Mouse (Mus musculus) forebrain, embryonic 11.5 days (tissue): ENCODE measurements around the gene Tekt2. TPM values are rescaled to one million over a fixed set of nuclear protein-coding genes. Genes with fewer than 3 reads are reported as not detected.

Source experiments
- ATAC-seq: fragments of 200-750 bp; cut with Nextera tagmentation; replicated peaks from 2 replicates; pipeline ENCODE4 v1.8.0; 2017; ENCODE audit warnings: moderate TSS enrichment; ENCODE audit not compliant: low FRiP score
- DNase-seq: peaks from one replicate; pipeline ENCODE4 v3.0.0-alpha.2; 2017; ENCODE audit warnings: low spot score
- H3K27ac ChIP-seq: fragments of 300-500 bp; sonication (generic); 2 replicates; pipeline ENCODE4 v1.5.1; 2014; ENCODE audit warnings: low read depth, low read length
- H3K27me3 ChIP-seq: fragments of 300-500 bp; sonication (generic); 2 replicates; pipeline ENCODE4 v1.6.1; 2014; ENCODE audit warnings: mild to moderate bottlenecking, low read length, mixed read lengths; ENCODE audit not compliant: control insufficient read depth, insufficient read depth
- H3K36me3 ChIP-seq: fragments of 300-500 bp; sonication (generic); 2 replicates; pipeline ENCODE4 v1.6.1; 2014; ENCODE audit warnings: mild to moderate bottlenecking, low read length, moderate library complexity, mixed read lengths; ENCODE audit not compliant: control insufficient read depth, insufficient read depth
- H3K4me1 ChIP-seq: fragments of 300-500 bp; sonication (generic); replicated peaks from 2 replicates; pipeline ENCODE4 v1.6.1; 2014; ENCODE audit warnings: low read length, mixed read lengths; ENCODE audit not compliant: control insufficient read depth, insufficient read depth
- H3K4me2 ChIP-seq: fragments of 300-500 bp; sonication (generic); 2 replicates; pipeline ENCODE4 v1.6.1; 2014; ENCODE audit warnings: low read depth, mild to moderate bottlenecking, low read length, moderate library complexity, mixed read lengths; ENCODE audit not compliant: severe bottlenecking
- H3K4me3 ChIP-seq: fragments of 300-500 bp; sonication (generic); 2 replicates; pipeline ENCODE4 v1.5.1; 2014; ENCODE audit warnings: low read depth, low read length
- H3K9ac ChIP-seq: fragments of 300-500 bp; sonication (generic); 2 replicates; pipeline ENCODE4 v1.6.1; 2014; ENCODE audit warnings: low read length
- H3K9me3 ChIP-seq: fragments of 300-500 bp; sonication (generic); 2 replicates; pipeline ENCODE4 v1.6.1; 2016; ENCODE audit warnings: low read length, mixed read lengths; ENCODE audit not compliant: control insufficient read depth
- WGBS: fragments of 180-500 bp; shearing (Covaris S2); extraction: QIAGEN DNeasy Blood & Tissue Kit; methylation state at CpG from one replicate; pipeline ENCODE4 v1.1.7; 2014; 5-methylcytosine and 5-hydroxymethylcytosine counted together
- polyA plus RNA-seq: library from polyadenylated mRNA; unstranded; fragments of >200 nt; fragmentation: Nextera tagmentation; extraction: Ambion mirVana; gene quantifications from 2 replicates; pipeline ENCODE4 v1.2.1, GENCODE M21; 2014

Gene Tekt2
- polyA plus RNA-seq, 1 experiment from 2014 or later, result 4.9 TPM

DNA sequence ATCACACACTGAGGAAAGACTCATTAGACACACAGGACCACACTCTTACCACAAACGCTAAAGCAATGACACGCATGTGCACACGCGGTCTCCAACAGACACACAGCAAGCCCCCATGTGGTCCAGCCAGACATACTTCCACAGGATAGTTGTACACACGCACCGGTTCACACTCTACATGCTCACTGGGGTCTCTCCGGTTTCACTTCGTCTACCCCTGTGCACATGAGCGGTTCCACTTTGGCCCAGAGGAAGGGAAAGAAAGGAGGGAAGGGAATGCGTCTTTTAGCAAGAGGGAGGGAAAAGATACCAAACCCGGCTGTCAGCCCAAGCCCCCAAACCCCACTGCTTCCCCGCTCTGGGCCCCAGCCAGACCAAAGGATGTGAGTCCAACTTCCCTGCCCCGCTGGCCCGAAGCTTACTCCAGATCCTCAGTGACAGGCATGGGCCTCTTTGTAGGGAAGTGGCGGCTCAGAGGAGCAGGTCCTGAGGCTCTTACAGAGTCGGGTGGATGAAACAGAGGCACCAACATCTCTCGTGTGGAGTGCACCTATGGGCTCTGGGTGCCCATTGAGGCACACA lies 37.3 kb downstream of the Tekt2 start:
- Histone ChIP-seq H3K27ac (no peak overlapping the region), H3K4me3 (no peak overlapping the region)
- ATAC-seq, result no peak

GRCm38 (mm10) chr4:126287302-126287995 lies 38.0 kb downstream of the Tekt2 start:
- H3K4me3 ChIP-seq, result no peak overlapping the region
- no peaks in the 10 kb centered on the region for H3K9me3 ChIP-seq
- H3K9ac ChIP-seq, result no peak overlapping the region
- H3K4me2 ChIP-seq, result 0 out of 2 replicates have a peak overlapping the region, but pooled peaks have one; percentile 38
- no peak for DNase-seq
- WGBS, result 41% methylated on average over 11 of the region's 11 CpGs
- no peaks in the 10 kb centered on the region for H3K36me3 ChIP-seq
- no peak overlapping the region for H3K27ac ChIP-seq
- no peak for ATAC-seq
- peaks cover 35% of the 10 kb centered on the region for H3K27me3 ChIP-seq
- H3K4me1 ChIP-seq, result 0 out of 2 replicates have a peak, but pooled peaks cover 3% of the 10 kb centered on the region

More for the DNA sequence above, 37.3 kb downstream of the Tekt2 start:
- WGBS, result 44% methylated on average over 17 of the region's 17 CpGs
- Histone ChIP-seq H3K27me3 (peaks cover 35% of the 10 kb centered on the region), H3K9ac (no peak overlapping the region), H3K36me3 (no peaks in the 10 kb centered on the region), H3K4me1 (0 out of 2 replicates have a peak, but pooled peaks cover 3% of the 10 kb centered on the region), H3K4me2 (peak overlapping the region; percentile 21; the same call in 1 of the 2 replicates), H3K9me3 (no peaks in the 10 kb centered on the region)
- no peak for DNase-seq

DNA sequence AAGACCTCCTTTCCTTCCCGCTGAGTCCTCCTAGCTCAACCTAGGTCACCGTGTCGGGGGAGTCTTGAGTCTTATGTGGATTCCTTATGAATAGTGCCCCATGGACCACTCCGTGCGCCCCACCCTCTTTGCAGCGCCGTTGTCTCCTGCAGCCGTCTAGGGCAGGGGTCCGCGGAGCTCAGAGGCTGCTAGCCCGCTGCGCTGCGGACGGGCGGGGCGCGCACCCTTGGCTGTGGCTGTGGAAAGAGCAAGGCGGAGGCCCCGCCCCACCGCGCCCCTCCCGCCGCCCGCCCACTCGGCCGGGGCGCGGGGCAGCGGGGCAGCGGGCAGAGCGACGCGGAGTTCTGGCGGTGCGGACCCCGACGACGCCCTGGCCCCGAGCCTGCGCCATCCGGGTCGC lies 39.0 kb downstream of the Tekt2 start, which contains the start of gene Col8a2:
Gene Col8a2 (plus strand): TSS at position 302 of the 400 bp plus-strand sequence.
- DNase-seq, result peak; percentile 61
- H3K9ac ChIP-seq, result peak within 1 kb of the TSS; percentile 5; the same call in 1 of the 2 replicates
- WGBS, result 3% methylated on average over 33 of the region's 42 CpGs
- 0 out of 2 replicates have a peak, but pooled peaks cover 3% of the 10 kb centered on the region for H3K4me1 ChIP-seq
- H3K27me3 ChIP-seq, result peaks cover 35% of the 10 kb centered on the region
- no peak within 1 kb of the TSS for H3K27ac ChIP-seq
- no peaks in the 10 kb centered on the region for H3K9me3 ChIP-seq
- H3K4me3 ChIP-seq, result peak within 1 kb of the TSS; percentile 26
- H3K36me3 ChIP-seq, result no peaks in the 10 kb centered on the region
- H3K4me2 ChIP-seq, result peak within 1 kb of the TSS; percentile 38
- no peak for ATAC-seq

DNA sequence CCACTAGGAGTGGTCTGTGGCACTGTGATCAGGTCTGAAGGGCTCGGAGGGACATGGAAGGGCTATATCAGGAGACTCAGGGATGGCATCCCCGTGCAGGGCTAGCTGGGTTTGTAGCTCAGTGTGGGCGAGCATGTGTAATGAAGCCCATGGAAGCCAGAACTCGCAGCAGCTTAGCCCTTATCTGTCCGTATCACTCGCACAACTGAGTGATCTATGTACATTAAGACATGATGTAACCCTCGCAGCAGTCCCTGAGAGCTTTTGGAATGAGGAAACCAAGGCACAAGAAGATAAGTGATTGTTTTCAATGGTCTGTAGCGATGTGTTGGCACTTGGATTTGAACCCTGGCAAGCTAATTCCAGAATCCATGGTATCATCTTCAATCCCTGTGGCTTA lies 41.9 kb downstream of the Tekt2 start:
- H3K9ac ChIP-seq, result no peak overlapping the region
- H3K9me3 ChIP-seq, result no peaks in the 10 kb centered on the region
- no peak for ATAC-seq
- no peak overlapping the region for H3K27ac ChIP-seq
- no peaks in the 10 kb centered on the region for H3K36me3 ChIP-seq
- H3K4me2 ChIP-seq, result no peak overlapping the region
- peaks cover 31% of the 10 kb centered on the region for H3K27me3 ChIP-seq
- H3K4me1 ChIP-seq, result 0 out of 2 replicates have a peak, but pooled peaks cover 3% of the 10 kb centered on the region
- H3K4me3 ChIP-seq, result no peak overlapping the region
- DNase-seq, result no peak
- WGBS, result 89% methylated on average over 8 of the region's 8 CpGs

DNA sequence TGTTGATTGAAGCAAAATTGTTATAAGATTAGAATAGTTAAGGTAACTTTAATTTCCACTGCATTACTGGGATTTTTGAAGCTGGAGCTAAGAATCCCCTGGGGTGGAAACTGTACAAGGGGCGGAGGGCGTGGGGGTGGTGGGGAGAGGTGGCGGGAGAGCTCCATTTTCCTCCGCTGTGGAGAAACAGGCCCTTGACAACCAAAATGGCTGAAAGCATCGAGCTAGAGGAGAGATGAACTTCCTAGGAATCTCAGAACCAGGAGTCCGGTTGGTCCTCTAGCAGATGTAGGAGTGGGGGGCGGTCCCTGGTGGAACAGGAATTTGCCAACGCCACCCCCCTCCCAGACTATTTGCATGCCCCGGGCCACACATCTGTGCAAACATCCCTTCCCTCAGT lies 43.8 kb downstream of the Tekt2 start:
- 70% methylated on average over 9 of the region's 9 CpGs for WGBS
- H3K27ac ChIP-seq, result no peak overlapping the region
- no peak overlapping the region for H3K9ac ChIP-seq
- H3K4me3 ChIP-seq, result no peak overlapping the region
- DNase-seq (no peak), ATAC-seq (no peak)
- H3K4me2 ChIP-seq, result no peak overlapping the region
- H3K27me3 ChIP-seq, result peaks cover 12% of the 10 kb centered on the region
- 0 out of 2 replicates have a peak, but pooled peaks cover 3% of the 10 kb centered on the region for H3K4me1 ChIP-seq
- H3K9me3 ChIP-seq, result no peaks in the 10 kb centered on the region
- H3K36me3 ChIP-seq, result no peaks in the 10 kb centered on the region

- no peak overlapping the region for H3K4me2 ChIP-seq
- no peak overlapping the region for H3K27ac ChIP-seq
- 0 out of 2 replicates have a peak overlapping the region, but pooled peaks have one; percentile 8 for H3K9ac ChIP-seq
- no peak for ATAC-seq
- H3K4me1 ChIP-seq, result no peaks in the 10 kb centered on the region
- H3K27me3 ChIP-seq, result no peaks in the 10 kb centered on the region
- H3K4me3 ChIP-seq, result no peak overlapping the region
- DNase-seq, result no peak
- H3K9me3 ChIP-seq, result no peaks in the 10 kb centered on the region
- WGBS, result 59% methylated on average over 9 of the region's 9 CpGs
- no peaks in the 10 kb centered on the region; the same call in 1 of the 2 replicates for H3K36me3 ChIP-seq
Observed at GRCm38 (mm10) chr4:126278961-126279360, 46.5 kb downstream of the Tekt2 start.

- no peak overlapping the region for H3K4me3 ChIP-seq
- no peaks in the 10 kb centered on the region for H3K27me3 ChIP-seq
- H3K4me2 ChIP-seq, result no peak overlapping the region
- 0 out of 2 replicates have a peak overlapping the region, but pooled peaks have one; percentile 8 for H3K9ac ChIP-seq
- no peaks in the 10 kb centered on the region for H3K4me1 ChIP-seq
- WGBS, result 29% methylated on average over 9 of the region's 9 CpGs
- ATAC-seq (no peak), DNase-seq (no peak)
- H3K27ac ChIP-seq, result no peak overlapping the region
- H3K36me3 ChIP-seq, result no peaks in the 10 kb centered on the region; the same call in 1 of the 2 replicates
- no peaks in the 10 kb centered on the region for H3K9me3 ChIP-seq
Observed at GRCm38 (mm10) chr4:126278565-126278915, 46.9 kb downstream of the Tekt2 start.

- ATAC-seq, result peak; percentile 55; the same call in 1 of the 2 replicates
- H3K9ac ChIP-seq, result no peak overlapping the region
Observed at GRCm38 (mm10) chr4:126277906-126278564, 47.5 kb downstream of the Tekt2 start.

More at GRCm38 (mm10) chr4:126277906-126278564, 47.5 kb downstream of the Tekt2 start:
- Histone ChIP-seq H3K4me1 (no peaks in the 10 kb centered on the region), H3K36me3 (no peaks in the 10 kb centered on the region; the same call in 1 of the 2 replicates), H3K4me2 (no peak overlapping the region), H3K9me3 (no peaks in the 10 kb centered on the region), H3K4me3 (no peak overlapping the region), H3K27me3 (no peaks in the 10 kb centered on the region), H3K27ac (no peak overlapping the region)
- WGBS, result 6% methylated on average over 13 of the region's 13 CpGs
- DNase-seq, result peak; percentile 71
